Mouse (Mus musculus) gastrocnemius, adult 8-10 months (tissue): ENCODE measurements around the gene Srsf10. TPM values are rescaled to one million over a fixed set of nuclear protein-coding genes. Genes with fewer than 3 reads are reported as not detected.

Experiments used
- DNase-seq, 2 experiments: peaks; one replicate each; pipeline ENCODE4 v3.0.0; 2022; ENCODE audit warnings: low spot score in 2 of 2
- total RNA-seq, 4 experiments: library from RNA; stranded (reverse); gene quantifications; 2 replicates each; pipeline ENCODE4 v1.2.4; 2022

The Srsf10 gene
- 10 to 100 TPM; 14.3 to 27.1 (median 22.0) TPM for total RNA-seq

DNA sequence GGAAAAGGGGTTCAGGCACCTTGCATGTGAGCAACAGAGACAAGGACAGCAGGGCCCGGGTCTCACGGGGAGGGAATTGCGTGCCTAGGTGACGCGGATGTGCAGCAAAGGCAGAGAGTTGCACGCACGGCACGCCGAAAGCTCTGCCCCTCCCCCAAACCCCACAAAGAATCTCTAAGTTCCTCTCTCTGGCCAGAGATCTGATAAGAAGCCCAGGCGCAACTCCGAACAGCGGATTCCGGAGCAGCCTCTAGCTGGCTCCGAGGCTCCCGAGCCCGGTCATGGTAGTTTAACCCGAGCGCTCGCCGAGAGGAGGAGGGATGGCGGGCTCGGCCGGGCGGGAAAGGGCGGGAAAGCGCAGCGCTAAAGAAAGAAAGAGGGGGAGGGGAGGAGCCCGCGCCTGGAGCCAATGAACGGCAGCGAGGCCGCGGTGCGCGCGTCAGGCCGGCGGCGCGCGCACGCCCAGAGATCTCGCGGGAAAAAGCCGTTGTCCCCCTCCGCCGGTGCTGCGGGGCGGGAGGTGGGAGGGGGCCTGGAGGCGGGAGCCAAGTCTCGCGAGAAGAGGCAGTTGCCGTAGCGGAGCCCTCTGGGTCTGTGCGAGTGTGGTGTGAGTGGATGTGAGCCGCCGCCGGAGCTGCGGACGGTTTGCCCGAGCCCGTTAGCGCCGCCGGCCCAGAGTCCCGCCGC is at the start of gene Srsf10:
Srsf10 (plus strand) TSS at position 212 of the 687 bp plus-strand sequence.
- peak; percentile 92 for DNase-seq

DNA sequence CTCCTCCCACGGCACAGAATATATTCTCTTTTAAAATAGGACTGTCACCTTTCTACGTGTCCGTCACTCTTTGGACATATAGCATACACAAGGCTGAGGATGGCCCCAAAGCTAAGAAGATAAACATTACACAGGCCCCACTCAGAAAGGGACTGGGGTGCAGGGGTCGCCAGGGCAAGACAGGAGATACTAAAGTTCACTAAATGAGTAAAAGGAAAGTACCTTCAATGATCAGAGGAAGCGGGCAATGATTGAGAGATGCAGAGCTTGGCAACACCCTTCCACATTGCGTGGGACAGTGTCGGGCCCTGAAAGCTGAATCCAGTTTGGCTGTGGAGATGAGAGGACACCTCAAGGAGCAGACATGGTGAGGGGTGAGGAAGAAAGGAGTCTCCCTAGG is 40.7 kb upstream of the Srsf10 start:
- DNase-seq, result no peak

DNA sequence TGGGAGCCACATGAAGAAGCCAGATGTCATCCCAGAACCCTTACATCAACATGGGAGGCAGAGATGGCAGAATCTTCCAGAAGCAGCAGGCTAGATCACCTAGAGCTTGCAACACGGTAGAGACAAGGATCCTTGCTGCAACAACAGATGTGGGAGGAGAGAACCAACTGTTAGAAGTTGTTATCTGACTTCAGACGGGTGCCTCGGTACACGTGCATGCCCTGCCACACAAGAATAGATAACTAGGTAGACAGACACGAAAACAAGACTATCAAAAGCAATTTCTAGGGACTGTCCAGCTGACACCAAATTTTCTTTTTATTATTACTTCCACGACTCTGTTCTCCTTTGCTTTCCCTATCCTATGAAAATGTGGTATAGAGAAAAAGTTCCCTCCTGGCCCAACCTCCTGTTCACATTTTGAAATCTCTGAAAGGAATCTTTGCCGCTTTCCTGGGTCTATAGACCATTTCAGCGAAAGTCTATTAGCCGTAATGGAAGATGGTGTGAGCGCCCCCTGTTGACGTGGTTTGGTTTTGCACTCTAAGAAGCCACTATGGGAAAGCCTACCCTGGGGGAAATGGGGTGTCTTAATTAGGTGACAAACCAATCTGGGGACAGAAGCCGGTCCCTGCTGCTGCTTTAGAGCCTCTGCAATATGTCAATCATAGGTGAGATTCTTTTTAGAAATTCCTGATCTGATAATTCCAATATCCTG is 38.5 kb upstream of the Srsf10 start:
- DNase-seq, result peak in 1 of 2 experiments; percentile 24

DNA sequence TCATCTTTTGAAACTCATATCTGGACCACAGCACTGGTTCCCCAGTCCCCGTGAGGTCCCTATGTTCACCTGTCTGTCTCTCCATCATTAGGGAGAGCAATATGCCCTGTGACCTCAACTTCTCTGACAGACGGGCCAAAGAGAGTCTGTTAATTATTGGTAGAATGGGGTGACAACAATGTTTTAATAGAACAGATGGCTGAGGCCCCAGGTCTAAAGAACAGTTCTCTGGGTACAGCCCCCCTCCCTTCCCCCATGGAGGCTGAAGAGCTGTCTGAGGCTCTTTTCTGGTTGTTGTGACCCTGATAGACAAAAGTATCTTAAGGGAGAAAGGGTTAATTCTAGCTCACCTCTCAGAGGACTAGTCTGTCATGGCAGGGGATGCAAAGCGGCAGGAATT is 37.2 kb upstream of the Srsf10 start:
- no peak for DNase-seq

DNA sequence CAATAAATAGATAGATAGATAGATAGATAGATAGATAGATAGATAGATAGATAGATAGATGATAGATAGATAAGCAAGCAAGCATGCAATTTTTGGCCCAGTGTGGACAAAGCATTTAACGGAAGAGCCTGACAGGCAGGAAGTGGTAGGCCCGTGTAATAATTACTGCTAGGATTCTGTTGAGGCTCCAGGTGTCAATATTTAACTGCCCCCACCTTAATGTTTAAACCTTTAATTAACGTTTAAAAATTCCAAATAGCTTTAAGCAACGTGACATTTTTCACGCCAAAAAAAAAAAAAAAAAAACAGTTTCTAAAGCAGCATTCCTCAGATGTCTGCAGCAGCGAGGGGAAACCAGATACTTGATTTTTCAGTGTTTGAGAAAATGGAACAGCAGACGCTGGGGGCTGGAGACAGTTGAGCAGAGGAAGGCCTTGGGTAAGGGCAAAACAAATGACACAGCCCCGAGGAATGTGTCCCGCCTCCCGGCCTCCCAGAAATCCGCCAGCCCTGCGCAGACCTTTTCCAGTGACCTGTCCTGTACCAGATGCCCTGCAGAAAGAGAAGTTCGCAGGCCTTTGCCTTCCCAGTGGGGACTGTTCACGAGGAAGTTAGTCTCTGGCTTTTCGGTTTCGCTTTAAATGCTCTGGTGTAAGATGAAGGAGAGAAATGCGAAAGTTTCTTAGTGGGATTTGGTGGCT is 35.6 kb upstream of the Srsf10 start:
- DNase-seq, result peak; percentile 27 to 44

DNA sequence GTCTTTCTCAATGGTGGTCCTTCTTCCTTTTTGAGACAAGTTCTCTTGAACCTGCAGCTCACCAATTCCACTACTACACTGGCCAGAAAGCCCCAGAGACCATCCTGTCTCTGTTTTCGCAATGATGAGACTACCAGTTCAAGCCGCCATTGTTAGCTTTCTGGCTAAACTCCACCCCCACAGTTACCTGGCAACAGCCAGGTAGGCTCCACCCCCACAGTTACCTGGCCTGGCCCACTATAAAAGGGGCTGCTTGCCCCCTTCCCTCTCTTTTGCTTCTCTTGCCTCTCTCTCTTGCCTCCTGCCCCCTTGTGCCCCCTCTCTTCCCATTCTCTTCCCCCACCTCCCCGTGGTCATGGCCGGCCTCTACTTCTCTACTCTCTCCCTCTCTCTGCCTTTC is 33.8 kb upstream of the Srsf10 start:
- no peak for DNase-seq

DNA sequence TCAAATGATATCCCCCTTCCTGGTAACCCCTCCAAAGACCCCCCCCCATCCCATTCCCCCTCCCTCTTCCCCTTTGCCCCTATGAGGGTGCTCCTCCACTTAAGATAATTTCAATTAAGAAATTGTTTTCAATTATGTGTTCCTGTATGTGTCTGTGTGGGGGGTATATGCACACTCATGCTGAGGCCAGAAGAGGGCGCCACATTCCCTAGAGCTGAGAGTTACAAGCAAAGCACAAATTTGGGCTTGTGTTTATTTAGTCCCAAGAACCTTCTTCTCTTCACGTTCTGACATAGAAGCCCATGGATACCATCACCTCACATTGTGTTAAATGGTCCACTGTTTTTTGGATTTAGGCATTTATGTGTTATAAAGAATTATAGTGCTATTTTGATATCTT is 32.2 kb upstream of the Srsf10 start:
- DNase-seq, result no peak

DNA sequence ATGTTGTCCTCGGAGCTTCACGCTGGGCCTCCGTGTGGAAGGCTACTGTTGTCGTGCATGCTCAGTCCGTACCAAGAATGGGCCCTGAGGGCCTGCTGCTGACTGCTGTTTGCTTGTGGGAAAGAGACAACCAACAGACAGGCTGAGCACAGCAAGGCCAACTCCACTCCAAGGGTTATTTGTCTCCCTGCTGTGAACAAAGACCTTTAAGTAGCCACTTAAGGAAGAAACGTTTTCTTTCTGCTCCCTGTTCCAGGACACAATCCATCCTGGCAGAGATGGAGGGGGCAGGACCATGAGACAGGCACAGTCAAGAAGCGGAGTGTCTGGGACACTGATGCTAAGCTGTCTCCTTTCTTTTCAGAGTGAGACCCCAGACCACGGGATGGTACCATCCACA is 31.3 kb upstream of the Srsf10 start:
- DNase-seq, result no peak

DNA sequence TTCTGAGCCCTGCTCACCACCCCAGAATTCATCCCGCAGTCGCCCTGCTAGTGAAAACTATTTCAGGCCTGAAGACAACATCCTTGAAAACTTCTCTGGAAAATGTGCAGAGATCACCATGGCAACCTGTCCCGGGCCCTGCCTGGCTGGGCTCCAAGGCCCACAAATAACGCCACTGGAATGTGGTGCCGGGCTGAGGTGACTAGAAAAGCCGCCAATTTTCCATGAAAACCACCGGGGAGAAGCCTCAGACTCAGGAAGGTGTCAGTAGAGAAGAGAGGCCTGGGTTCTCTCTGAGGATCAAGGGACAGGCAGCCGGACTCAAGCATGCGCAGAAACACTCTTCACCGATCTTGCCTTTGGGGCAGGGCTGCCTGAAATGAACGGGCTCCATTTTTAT is 27.1 kb upstream of the Srsf10 start:
- peak; percentile 57 to 76 for DNase-seq

DNA sequence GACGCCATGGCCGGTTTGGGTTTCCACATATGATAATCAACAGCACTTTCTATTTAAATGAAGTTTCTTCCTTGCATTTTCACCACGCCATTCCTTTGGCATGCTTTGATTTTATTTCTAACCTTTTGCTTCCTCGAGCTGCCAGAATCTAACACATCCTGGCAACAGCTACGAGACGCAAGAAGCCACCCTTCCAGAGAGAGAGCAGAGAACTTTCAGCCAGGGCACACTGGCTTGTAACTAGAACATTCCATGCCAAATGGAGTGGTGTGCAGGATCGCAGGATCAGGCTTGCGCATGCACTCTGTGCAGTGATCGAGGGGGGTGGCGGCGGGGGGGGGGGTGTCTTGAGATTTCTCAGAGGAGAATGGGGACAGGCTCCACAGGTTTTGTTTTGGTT is 23.5 kb upstream of the Srsf10 start:
- peak; percentile 29 to 41 for DNase-seq

DNA sequence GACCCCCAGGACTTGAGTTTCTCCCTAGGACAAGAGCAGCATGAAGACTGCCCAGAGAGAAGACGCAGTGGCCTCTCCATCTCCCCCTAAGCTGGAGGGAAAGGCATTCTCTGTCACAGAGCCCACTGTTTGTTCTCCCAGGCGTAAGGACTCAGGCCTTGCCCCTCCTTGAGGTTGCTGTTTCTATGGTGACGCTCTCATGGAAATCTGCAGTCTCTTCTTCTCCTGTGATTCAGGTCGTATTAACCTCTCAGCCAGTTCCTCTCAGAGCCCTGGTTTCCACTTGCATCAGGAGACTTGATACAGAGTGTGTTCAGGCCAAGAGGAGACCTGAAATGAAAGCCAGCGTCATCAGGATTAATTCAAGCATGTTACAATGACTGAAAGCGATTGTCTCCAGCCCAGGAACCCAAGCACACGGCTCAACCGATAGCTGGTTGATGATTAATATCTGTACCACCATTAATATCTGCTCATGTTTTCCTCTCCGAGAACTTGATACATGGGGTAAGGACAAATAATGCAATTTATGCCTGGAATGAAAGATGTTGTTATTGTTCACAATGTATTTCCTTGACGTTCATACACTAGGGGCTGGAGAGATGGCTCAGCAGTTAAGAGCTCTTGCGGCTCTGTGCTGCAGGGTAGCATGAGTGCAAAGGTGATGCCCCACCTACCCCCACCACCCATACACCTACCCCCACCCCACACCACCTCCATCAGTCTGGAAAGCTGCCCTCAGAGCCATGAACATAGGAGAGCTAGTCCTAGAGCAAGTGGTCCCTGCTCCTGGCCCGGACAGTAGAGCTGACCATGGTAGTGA is 22.0 kb upstream of the Srsf10 start:
- DNase-seq, result no peak

DNA sequence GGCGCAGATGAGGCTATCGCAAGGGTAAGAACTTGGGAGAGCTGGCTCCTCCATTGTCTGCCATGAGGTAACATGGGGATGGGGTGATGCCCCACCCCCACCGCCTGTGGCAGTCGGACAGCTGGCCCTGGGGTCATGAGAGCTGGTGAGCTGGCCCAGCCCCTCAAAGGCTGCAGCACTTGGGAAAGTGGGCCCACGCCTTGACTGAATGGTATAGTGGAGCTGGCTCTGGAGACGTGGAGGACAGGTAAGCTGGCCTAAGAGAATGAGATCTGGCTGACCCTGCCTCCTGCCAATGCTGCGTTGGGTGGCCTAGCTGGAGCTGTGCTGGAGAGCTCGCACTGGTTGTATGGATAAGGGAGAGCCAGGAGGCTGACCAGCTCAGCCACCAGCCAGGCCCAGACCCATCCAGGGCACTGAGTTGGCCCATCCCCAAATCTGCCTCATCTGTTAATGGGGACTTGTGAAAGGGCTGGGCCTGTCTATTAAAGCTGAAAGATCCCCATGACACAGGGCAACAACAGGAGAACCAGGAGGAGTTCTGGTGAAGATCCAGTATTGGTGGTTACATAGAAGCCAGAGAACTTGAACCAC is 21.3 kb upstream of the Srsf10 start:
- DNase-seq, result no peak

DNA sequence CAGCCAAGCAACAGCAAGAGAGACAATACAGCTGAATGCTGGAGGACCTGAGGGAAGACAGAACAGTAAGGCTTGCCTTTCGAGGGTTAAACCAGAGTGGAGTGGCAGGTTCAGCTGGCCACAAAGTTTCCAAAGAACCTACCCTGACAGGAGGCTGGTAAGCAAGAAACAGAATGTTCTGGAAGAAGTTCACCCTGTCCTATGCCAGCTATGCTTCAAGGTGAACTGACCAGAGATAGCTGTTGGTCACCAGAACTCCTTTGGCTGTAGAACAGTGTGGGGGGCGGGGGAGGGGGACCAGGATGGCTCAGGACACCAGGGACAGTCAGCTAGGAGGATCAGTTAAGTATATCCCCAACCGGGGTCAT is 16.6 kb upstream of the Srsf10 start:
- DNase-seq, result no peak

DNA sequence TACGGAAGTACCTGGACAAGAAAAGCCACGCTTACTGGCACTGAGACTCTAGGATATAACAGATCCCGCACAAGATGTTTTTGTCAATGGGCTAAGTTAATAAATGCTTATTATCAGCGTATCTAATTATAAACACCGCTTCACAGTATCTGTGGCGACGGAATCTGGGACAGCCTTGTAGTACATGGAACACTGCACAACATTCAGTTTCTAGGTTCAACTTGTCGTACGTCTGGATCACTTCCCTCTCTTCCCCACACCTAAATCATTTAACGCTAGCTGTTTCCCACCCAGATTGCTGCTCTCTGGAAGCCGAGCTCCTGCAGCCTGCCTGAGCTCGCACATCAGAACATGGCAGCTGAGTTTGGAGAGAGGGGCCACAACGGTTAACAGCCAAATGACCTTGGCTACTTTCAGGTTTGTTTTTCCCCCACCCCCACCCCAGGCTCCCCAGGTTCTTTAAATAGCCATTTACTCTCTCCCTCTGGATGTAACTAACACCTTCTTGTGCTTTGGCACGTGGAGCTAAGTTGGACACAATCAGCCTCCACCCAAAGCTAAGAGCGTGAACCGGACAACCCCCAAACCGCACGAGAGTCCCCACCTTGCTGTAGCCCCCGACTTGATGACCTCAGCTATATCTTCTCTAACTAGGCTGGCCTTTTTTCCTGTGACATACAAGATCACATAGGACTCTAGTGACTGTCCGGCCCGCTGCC is 16.1 kb upstream of the Srsf10 start:
- DNase-seq, result peak; percentile 33 to 34

DNA sequence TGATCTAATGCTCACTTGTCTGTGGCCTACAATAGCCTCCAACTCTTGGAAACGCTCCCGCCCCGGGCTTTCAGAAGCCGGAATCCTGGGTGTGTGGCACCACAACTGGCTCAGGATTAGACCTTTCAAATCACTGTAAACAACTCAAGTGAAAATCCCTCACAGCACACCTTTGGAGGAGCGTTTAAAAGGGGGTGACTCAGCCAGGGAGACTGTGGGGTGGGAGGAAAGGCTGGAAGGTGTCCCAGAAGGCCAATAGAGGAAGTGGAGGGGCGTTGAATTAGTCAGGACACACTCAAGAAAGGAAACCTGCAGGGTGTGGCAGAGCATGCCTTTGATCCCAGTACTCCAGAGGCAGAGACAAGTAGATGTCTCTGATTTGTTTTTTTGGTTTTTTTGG is 11.1 kb upstream of the Srsf10 start:
- no peak for DNase-seq

DNA sequence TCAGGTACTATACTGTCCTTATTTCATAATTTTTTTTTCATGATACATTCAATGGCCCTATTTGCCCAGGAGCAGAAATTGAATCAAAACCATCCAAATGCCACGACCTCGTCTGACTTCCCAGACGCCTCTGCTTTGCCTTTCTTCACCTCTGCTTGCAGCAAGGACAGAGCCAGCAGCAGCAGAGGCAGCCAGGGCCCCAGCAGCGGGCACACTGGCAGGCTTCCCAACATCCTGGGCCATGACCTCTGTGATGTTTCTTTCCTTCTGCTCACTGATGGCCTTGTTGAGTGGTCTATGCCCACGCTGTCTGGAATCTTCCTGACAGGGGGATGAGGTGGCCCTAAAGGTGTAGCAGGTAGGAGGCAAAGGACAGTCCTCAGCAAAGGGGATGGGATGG is 8.0 kb upstream of the Srsf10 start:
- no peak for DNase-seq

DNA sequence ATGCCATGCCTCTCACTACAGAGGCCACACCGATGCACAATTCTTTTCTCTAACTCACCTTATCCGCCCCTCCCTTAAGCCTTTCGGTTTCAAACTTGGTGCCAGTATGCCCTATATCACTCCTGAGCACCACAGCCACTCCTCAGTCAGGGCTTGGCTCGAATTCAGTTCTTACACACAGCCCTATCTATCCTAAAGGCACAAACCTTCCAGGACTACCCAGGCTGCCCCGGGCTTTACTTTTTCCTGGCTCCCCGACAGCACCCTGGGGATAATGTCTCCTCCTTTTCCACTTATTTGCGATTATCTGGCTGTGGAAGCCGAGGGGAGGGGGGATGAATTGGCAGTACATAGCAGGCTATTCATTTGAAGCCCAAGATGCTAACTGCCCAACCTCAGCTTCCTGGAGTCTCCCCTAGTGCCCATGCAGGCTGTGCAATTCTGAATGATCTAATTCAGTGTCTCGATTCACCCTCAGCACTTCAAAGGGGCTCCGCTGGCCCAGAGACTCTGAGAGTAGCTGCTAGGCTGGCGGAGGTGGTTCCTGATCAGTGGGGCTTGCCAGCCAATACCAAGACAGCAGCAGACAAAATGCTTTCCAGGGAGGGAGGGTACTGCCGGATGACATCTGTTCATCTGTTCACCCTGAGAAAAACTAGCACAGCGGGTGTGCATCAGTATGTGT is 5.0 kb upstream of the Srsf10 start:
- DNase-seq, result no peak

DNA sequence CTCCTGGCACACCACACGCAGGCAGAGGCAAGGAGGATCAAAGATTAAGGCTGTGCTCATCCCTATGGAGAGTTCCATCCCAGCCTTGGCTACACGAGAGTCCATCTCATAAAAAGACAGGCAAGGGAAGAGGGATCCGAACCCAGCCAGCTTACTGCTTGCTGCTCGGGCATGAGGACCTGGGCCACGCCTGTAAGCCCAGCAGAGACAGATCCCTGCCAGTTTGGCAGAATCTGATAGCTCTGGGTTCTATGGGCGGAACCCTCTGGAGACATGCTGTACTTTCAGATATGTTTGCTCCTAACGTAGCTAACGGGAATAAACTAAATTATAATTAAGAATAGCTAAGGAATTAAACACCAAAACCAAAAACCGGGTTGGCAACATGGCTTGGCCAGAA is 3.6 kb upstream of the Srsf10 start:
- no peak for DNase-seq

DNA sequence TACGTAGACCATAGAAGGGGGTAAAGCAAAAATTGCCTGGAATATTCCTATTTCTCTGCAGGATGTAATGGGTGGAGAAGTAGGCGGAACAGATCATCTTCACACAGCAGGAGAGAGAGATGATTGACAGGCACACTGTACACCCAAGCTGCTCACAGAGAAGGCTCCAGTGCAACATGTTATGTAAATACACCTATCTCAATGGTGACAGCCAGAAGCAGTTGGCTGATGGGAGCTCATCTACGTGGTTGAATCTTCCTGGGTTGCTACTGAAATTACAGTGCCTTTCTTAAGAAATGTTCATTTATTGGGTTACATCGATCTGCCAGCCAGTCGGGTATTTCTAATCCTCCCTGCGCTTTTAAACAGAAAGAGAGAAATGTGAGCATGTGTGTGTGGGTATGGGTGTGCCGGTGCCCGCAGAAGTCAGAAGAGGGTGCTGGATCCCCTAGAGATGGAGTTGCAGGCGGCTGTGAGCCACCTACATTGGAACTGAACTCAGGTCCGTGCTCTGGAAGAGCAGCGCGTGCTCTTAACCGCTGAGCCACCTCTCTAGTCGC is 1.5 kb upstream of the Srsf10 start:
- DNase-seq, result no peak

DNA sequence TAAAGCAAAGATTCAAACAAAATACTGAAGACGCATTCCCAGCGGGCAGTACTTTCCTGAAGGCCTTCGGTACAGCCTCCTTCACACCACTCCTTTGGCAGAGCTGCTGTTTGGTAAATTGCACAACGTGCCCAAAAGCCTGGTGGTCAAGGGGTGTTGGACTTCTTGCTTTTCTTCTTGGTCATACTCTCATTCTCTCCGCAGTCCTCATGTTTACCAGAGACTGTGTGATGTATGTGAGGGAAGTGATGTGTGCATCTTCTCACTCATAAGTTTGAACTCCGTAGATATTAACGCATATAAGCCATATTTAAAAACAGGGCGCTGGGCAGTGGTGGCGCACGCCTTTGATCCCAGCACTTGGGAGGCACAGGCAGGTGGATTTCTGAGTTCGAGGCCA is 917 bp upstream of the Srsf10 start:
- DNase-seq, result no peak
